Mouse (Mus musculus): ENCODE measurements around the gene Olfr71. TPM values are rescaled to one million over a fixed set of nuclear protein-coding genes. Genes with fewer than 3 reads are reported as not detected.
A peak's percentile ranks its signal among the peaks of the same experiment; 100 is the strongest.

Olfr71 gene
- total RNA-seq, 2 experiments from 2014 or later, result not detected

DNA sequence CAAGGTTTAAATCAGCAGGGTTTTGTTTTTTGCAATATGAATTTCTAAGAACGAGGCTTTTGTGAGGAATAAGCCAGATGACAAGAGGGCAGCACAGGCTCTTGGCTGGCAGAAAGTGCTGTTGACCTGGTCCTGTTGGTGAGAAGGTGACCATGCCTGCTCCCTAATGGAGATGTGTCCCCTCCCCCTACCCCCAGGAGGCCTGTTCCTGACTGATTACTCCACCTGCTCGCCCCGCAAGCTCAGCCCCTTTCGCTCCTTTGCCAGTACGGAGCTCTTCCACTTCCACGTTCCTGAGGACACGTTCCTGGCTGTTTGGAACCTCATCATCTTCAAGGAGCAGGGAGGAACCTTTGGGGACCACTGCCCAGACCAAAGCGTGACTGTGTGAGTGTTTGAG is 36.4 kb downstream of the Olfr71 start:
- DNase-seq, result no peak
- intact Hi-C loops (cut with DNase I), result no loop called here
- H3K4me3 ChIP-seq, result no peak overlapping the region
- no peak for TF ChIP-seq CTCF (IDR thresholded peaks at IDR 0.05)
- H3K27ac ChIP-seq, result no peak overlapping the region

- peak; percentile 92 for TF ChIP-seq CTCF (IDR thresholded peaks at IDR 0.05)
- intact Hi-C loops (cut with DNase I), result loop anchor here (1.0 kb wide), 1 partner anchor 38 kb away; the partner anchor contains the start of gene Olfr71
- peak; percentile 90 for DNase-seq
- no peak overlapping the region for H3K4me3 ChIP-seq
- no peak overlapping the region for H3K27ac ChIP-seq
Measured at GRCm38 (mm10) chr4:43672070-43672469, 38.0 kb downstream of the Olfr71 start.

DNA sequence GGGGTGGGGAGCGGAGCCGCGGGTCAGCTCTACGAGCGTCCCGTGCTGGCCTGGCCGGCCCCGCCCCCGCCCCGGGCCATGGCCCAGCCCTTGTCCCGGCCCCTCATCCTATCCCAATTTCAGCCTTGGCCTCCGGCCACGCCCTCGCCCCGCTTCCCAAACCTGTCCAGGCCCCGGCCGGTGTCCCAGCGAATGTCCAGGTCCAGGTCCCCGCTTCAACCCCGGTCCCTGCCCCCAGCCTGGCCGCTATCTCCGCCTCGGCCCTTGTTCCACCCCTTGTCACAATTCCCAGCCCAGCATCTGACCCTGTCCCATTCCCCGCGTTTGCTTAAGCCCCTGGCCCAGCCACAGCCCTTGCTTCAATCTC is 40.6 kb downstream of the Olfr71 start:
- peak overlapping the region; percentile 95 for H3K27ac ChIP-seq
- intact Hi-C loops (cut with DNase I), result loop anchor here (5.0 kb wide), 1 partner anchor 92 kb away; the partner anchor contains the start of genes Gba2 and Rgp1
- DNase-seq, result peak; percentile 83
- no peak for TF ChIP-seq CTCF (IDR thresholded peaks at IDR 0.05)
- peak overlapping the region; percentile 90 for H3K4me3 ChIP-seq

DNA sequence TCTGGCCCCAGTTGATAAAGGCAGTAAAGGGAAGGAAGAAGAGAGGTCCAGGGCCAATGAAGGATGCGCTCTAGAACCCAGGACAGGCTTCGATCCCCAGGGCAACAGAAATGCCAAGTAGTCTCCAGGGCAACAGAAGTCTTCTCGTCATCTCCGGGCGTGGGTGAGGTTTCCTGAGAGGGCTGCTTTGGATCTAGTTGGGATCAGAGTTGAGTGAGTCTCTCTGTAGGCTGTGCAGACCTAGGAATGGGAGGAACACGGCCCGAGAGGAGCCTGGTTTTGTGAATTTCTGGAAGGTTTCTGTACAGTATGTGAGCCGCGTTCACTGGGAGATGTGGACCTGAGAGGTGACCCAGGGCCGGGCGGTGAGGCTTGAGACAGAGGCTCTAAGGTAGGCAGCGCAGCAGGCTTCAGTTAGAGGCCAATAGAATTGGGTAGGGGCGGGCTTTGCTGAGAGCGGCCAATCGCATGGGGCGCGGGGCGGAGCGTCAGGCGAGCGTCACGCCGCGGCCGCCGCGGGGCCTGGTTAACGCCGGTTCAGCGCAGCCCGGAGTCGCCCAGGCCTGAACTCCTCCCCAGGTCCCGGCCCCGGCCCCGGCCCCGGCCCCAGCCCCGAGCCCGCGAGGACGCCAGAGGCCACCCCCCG is 41.1 kb downstream of the Olfr71 start, which contains the start of the genes Tmem8b and Fam221b:
Tmem8b (plus strand) TSS at position 190 of the 646 bp plus-strand sequence.
Fam221b (minus strand) TSS at position 364 of the 646 bp plus-strand sequence.
- peak within 1 kb of the TSS; percentile 90 for H3K4me3 ChIP-seq
- intact Hi-C loops (cut with DNase I), result loop anchor here (5.0 kb wide), 1 partner anchor 92 kb away; the partner anchor contains the start of genes Gba2 and Rgp1
- peak within 1 kb of the TSS; percentile 95 for H3K27ac ChIP-seq
- TF ChIP-seq CTCF (IDR thresholded peaks at IDR 0.05), result no peak
- peak; percentile 92 for DNase-seq

- peak; percentile 59 for TF ChIP-seq CTCF (IDR thresholded peaks at IDR 0.05)
- no peak for DNase-seq
- H3K4me3 ChIP-seq, result no peak overlapping the region
- no peak overlapping the region for H3K27ac ChIP-seq
- intact Hi-C loops (cut with DNase I), result loop anchor here (5.0 kb wide), 1 partner anchor 89 kb away; the partner anchor contains the start of genes Gba2 and Rgp1
Measured at GRCm38 (mm10) chr4:43666412-43666811, 43.6 kb downstream of the Olfr71 start.

- no peak for DNase-seq
- TF ChIP-seq CTCF (IDR thresholded peaks at IDR 0.05), result no peak
- Histone ChIP-seq H3K4me3 (peak overlapping the region; percentile 97), H3K27ac (peak overlapping the region; percentile 96)
- intact Hi-C loops (cut with DNase I), result loop anchor here (5.0 kb wide), 1 partner anchor 95 kb away; the partner anchor contains the start of genes Creb3 and Tln1
Measured at GRCm38 (mm10) chr4:43657146-43657545, 52.9 kb downstream of the Olfr71 start.

- DNase-seq, result peak; percentile 96
- Histone ChIP-seq H3K27ac (peak within 1 kb of the TSS; percentile 96), H3K4me3 (peak within 1 kb of the TSS; percentile 97)
- intact Hi-C loops (cut with DNase I), result loop anchor here (5.0 kb wide), 1 partner anchor 94 kb away; the partner anchor contains the start of genes Creb3 and Tln1
- TF ChIP-seq CTCF (IDR thresholded peaks at IDR 0.05), result no peak; the same call in 1 of the 2 replicates
Measured at GRCm38 (mm10) chr4:43656339-43657109, 53.5 kb downstream of the Olfr71 start, which contains the start of gene Hint2. Gene Hint2 (minus strand): TSS chr4:43656466.

DNA sequence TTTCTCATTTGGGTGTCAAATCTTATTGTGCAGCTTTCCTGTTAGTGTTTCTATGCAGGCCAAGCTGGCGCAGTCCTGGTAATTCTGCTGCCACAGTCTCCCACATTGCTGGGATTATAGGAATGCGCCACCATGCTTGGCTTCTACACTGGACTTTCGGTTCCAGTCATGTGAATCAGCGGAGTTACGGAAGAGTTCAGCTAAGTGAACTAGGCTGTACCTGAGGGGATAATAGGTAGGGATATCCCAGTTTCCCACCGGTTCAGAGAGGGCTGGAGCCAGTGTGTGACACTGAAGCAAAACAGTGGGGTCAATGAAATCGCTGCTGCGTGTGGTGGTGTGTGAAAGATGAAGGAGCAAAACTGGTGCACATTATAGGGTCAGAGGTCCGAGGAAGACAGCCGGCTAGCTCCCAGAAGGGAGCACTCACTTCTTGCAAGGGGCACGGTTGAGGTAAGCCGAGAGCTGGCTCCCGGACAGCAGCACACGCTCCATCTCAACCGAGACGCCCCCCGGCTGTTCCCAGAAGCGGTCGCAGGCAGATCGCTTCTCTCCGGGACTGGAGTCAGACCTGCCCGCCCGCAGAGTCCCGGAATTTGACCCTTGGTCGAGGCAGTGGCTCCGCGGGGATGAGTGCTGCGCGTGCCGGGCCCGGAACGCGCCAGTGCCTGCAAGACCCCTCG is 54.3 kb downstream of the Olfr71 start:
- Histone ChIP-seq H3K4me3 (peak overlapping the region; percentile 97), H3K27ac (peak overlapping the region; percentile 96)
- DNase-seq, result no peak
- intact Hi-C loops (cut with DNase I), result loop anchor here (5.0 kb wide), 1 partner anchor 93 kb away; the partner anchor contains the start of genes Creb3 and Tln1
- no peak for TF ChIP-seq CTCF (IDR thresholded peaks at IDR 0.05)

Other genes starting within 250 kb of the Olfr71 start
- not detected for gene Sit1, start 226.5 kb downstream of the Olfr71 start, total RNA-seq (2021)
- 10 to 100 TPM; 26.3 to 27.8 TPM for gene Ccdc107, start 217.4 kb downstream of the Olfr71 start, total RNA-seq (2021)
- gene Arhgef39, start 210.6 kb downstream of the Olfr71 start, total RNA-seq (2021), result not detected
- gene Car9, start 203.3 kb downstream of the Olfr71 start, total RNA-seq (2021), result 1 to 10 TPM; 3.7 to 4.8 TPM
- over 10,000 TPM in 1 of 2 experiments, 1,000 to 10,000 TPM in 1; 4,293 to 10,756 TPM for gene Tpm2, start 186.5 kb downstream of the Olfr71 start, total RNA-seq (2021)
- 10 to 100 TPM; 40.3 to 47.4 TPM for gene Creb3, start 147.9 kb downstream of the Olfr71 start, total RNA-seq (2021)
- 10 to 100 TPM; 52.3 to 62.4 TPM for gene Tln1, start 147.6 kb downstream of the Olfr71 start, total RNA-seq (2021)
- gene Rgp1, start 131.5 kb downstream of the Olfr71 start, total RNA-seq (2021), result 10 to 100 TPM; 20.0 to 24.3 TPM
- gene Gba2, start 131.4 kb downstream of the Olfr71 start, total RNA-seq (2021), result 1 to 10 TPM; 4.8 to 5.5 TPM
- under 1 TPM in 1 of 2 experiments, not detected in 1; 0.45 TPM for gene Msmp, start 125.8 kb downstream of the Olfr71 start, total RNA-seq (2021)
- 10 to 100 TPM; 32.4 to 51.4 TPM for gene Npr2, start 78.3 kb downstream of the Olfr71 start, total RNA-seq (2021)
- under 1 TPM in 1 of 2 experiments, not detected in 1; 0.31 TPM for gene Spag8, start 56.7 kb downstream of the Olfr71 start, total RNA-seq (2021)
- 10 to 100 TPM; 35.8 to 47.9 TPM for gene Hint2, start 53.8 kb downstream of the Olfr71 start, total RNA-seq (2021)
- gene Tmem8b, start 41.3 kb downstream of the Olfr71 start, total RNA-seq (2021), result 10 to 100 TPM in 1 of 2 experiments, 1 to 10 TPM in 1; 8.4 to 14.9 TPM
- gene Fam221b, start 41.1 kb downstream of the Olfr71 start, total RNA-seq (2021), result under 1 TPM; 0.08 to 0.15 TPM
- gene Olfr70, start 9.4 kb downstream of the Olfr71 start, total RNA-seq (2021), result not detected
- 1 to 10 TPM; 1.1 to 2.4 TPM for gene Hrct1, start 16.9 kb upstream of the Olfr71 start, total RNA-seq (2021)
- gene Spaar, start 19.8 kb upstream of the Olfr71 start, total RNA-seq (2021), result 1 to 10 TPM; 1.4 to 2.3 TPM
- gene Olfr159, start 60.8 kb upstream of the Olfr71 start, total RNA-seq (2021), result not detected
- not detected for gene Olfr156, start 113.6 kb upstream of the Olfr71 start, total RNA-seq (2021)
- gene Olfr157, start 129.9 kb upstream of the Olfr71 start, total RNA-seq (2021), result not detected
- gene Olfr155, start 141.3 kb upstream of the Olfr71 start, total RNA-seq (2021), result not detected
- gene Reck, start 165.3 kb upstream of the Olfr71 start, total RNA-seq (2021), result 1 to 10 TPM; 1.6 to 3.6 TPM
- gene Glipr2, start 247.1 kb upstream of the Olfr71 start, total RNA-seq (2021), result 1 to 10 TPM; 1.8 to 4.0 TPM

Data from gastrocnemius, adult 2 months (tissue).